Mouse (Mus musculus) MEL-GATA-1-ER (cell line): ENCODE results near the gene Npy1r.

Source experiments
- DNase-seq: peaks from one replicate; pipeline ENCODE4 v3.0.0-alpha.2; 2012; ENCODE audit warnings: low read depth; ENCODE audit errors: extremely low read depth

The Npy1r gene

GRCm38 (mm10) chr8:66696970-66697843 lies at the start of gene Npy1r:
Gene Npy1r (plus strand): TSS chr8:66697192.
- no peak for DNase-seq

DNA sequence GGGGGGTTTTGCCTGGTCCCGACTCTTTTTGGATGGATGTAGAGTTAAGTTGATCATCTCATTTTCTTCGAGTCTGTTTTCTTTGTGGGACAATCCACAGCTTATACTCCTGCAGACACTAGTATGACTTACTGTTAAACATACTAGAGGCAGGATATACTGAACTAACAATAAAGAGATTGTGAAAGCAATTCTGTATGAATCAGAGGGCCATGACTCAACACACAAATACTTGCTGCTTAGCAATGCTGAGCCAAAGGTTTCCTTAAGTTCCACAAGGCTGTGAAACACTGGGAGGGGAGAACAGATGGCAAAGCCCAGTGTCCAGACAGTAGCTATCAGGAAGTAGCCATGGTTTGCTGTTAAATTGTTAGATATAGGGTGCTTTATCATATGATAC lies 15.7 kb upstream of the Npy1r start:
- no peak for DNase-seq

- no peak for DNase-seq
Measured at GRCm38 (mm10) chr8:66687511-66688329, 9.3 kb upstream of the Npy1r start, which contains the start of gene Npy5r. Gene Npy5r (minus strand): TSS chr8:66688128.

DNA sequence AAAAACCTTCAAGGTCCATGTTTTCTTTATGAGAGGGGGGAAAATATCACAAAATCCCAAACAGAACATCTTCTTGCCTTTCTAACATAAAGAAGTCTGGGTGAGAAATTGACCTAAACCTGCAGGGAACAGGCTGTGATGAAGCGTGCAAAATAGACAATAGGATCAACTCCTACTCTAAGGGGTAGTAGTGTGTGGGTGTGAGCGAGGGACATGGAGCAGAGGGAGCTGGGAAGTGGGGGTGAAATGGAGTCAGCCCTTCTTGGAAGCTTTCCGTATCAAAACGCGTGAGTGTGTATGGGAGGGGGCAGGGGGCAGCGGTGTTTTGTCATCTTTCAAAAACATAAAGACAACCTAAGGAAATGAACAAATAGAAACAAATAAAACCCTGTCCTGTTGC lies 8.6 kb upstream of the Npy1r start:
- DNase-seq: no peak

DNA sequence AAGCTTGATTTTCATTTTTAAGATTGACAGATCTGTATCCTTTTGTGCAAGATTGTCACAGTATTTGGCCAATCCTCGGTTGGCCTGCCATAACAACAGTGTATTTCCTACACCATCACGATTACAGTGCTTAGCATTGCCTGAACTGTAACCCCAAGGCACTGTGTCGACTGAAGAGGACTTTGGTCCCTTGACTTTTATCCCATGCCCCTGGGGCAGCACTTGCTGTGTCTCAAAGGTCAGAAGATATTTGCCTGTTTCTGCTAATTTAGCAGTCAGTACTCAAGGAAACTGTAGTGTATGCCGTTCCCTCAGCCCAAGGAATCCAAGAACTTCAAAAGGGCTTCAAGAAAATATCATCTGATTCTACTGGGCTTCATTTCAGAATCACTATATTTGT lies 8.2 kb upstream of the Npy1r start:
- DNase-seq: no peak

DNA sequence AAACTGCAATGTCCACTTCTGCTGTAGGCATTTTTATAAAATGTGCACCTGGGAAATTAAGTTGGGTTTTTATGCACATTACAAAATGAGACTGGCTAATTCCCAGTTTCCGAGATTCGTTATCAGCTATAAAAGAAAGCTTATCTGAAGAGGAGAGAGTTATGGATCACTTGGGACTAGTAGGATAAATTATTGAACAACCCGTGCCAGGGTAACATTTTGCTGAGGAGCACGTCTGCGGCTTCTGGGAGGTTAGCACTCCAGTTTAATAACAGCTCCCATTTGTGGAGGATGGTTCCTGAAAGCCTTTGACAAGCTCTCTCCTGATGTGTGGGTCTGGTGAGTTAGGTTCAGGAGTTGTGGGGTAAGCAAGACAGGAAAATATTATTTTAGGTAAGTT lies 6.6 kb upstream of the Npy1r start:
- no peak for DNase-seq

GRCm38 (mm10) chr8:66698011-66698410 lies 1.0 kb downstream of the Npy1r start:
- DNase-seq: no peak

- DNase-seq: no peak
Measured at GRCm38 (mm10) chr8:66698782-66699181, 1.8 kb downstream of the Npy1r start.

DNA sequence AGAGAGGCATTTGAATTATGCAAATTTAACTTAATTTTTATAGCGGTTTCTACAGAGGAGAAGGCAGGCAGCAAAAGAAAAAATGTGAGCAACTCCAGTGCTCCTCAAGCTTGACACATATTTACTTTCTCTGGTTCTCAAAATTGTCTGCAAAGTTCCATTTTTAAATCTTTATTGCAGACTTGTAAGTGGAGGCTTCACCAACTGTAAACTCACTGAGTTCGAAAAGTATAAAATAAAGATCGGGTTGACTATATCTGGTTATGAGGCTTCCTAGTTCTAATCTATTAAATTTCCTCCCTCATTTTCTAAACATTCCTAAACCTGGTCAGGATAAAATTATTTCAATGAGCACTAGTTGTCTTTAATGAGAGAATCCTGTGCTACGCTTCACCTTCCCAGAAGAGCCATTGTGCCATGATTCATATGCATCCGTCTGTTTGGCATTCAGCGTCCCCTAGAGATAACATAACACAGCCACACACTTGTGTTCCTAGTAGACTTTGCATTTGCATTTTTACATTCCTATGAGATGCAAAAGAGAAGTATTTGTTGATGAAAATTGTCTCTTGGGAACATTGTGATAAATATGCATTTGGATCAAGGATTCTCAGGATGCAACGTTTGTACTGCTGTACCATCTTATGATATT lies 17.5 kb downstream of the Npy1r start:
- no peak for DNase-seq

DNA sequence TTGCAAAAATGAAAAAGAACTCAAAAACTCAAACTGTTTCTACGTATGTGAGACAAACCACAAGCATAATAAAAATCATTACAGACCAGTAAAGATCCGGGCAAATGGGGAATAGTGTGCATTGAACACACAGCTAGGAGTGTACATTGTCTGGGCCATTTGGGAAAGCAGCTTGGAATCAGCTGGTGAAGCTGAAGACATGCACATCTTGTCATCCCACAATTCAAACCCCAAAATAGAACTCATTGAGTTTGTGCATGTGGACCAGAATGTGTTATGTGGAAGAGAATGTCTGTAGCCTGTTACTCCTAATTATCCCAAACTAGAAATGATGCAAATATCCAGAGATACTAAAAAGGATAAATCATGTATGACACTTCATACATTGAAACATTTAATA lies 25.8 kb downstream of the Npy1r start:
- no peak for DNase-seq

GRCm38 (mm10) chr8:66729446-66729845 lies 32.5 kb downstream of the Npy1r start:
- no peak for DNase-seq

- DNase-seq: no peak
Measured at GRCm38 (mm10) chr8:66731957-66732356, 35.0 kb downstream of the Npy1r start.

DNA sequence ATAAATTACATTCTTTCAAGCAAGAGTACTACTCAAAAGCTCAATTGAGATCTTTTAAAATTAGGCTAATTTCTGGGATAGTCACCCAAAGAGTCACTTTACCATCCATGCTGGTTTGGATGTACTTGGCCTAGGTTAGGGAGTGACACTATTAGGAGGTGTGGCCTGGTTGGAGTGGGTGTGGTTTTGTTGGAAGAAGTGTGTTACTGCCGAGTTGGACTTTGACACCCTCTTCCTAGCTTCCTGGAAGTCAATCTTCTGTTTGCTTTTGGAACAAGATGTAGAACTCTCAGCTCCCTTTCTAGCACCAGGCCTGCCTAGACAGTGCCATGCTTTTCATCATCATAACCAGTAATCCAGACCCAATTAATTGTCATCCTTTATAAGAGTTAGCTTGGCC lies 45.4 kb downstream of the Npy1r start:
- DNase-seq: no peak

- DNase-seq: no peak
Measured at GRCm38 (mm10) chr8:66745612-66746011, 48.6 kb downstream of the Npy1r start.

- no peak for DNase-seq
Measured at GRCm38 (mm10) chr8:66751621-66752020, 54.6 kb downstream of the Npy1r start.

GRCm38 (mm10) chr8:66756161-66756560 lies 59.2 kb downstream of the Npy1r start:
- no peak for DNase-seq
